Mouse (Mus musculus): ENCODE data around the gene Csf1. TPM values are rescaled to one million over a fixed set of nuclear protein-coding genes. Genes with fewer than 3 reads are reported as not detected.

The Csf1 gene
- polyA plus RNA-seq, 1 experiment from 2014 or later: 10.7 TPM

DNA sequence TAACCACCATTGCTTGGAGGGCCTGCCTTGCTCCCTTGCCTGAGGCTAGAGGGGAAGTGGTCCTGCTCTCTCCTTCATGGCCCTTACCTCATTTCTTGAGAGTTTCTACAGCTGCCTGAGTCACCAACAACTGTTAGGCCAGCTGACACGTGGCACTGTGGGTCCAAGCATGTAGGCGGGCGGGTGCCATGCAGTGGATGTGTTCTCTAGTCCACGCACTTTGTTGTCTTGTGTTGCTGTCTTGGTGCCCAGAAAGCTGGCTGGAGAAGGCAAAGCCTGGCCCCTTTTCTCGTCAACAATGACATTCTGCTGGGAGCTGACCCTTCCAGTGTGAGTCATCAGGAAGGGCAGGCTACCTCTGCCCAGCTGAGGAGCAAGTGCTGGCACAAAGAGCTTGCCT is 12.6 kb upstream of the Csf1 start:
- no peak overlapping the region for H3K9ac ChIP-seq (ENCODE audit: low read depth, low read length)
- WGBS (ENCODE audit: insufficient replicate concordance): 62% methylated on average over 5 of the region's 5 CpGs
- ATAC-seq (replicated peaks; ENCODE audit: insufficient number of reproducible peaks, low FRiP score, low TSS enrichment): no peak
- H3K36me3 ChIP-seq (ENCODE audit: control insufficient read depth, insufficient read depth, low read length): no peaks in the 10 kb centered on the region
- no peaks in the 10 kb centered on the region for H3K27me3 ChIP-seq (ENCODE audit: control insufficient read depth, insufficient read depth, low read length)
- H3K4me1 ChIP-seq (ENCODE audit: control insufficient read depth, insufficient read depth, low read length): peaks cover 21% of the 10 kb centered on the region
- H3K27ac ChIP-seq (ENCODE audit: low read depth, low read length): no peak overlapping the region
- H3K4me3 ChIP-seq (ENCODE audit: low read depth, low read length): no peak overlapping the region
- H3K9me3 ChIP-seq (replicated peaks; ENCODE audit: control insufficient read depth, low read length): no peaks in the 10 kb centered on the region
- H3K4me2 ChIP-seq: no peak overlapping the region

GRCm38 (mm10) chr3:107769692-107770091 is 9.4 kb upstream of the Csf1 start:
- H3K4me1 ChIP-seq (ENCODE audit: control insufficient read depth, insufficient read depth, low read length): peaks cover 20% of the 10 kb centered on the region
- no peak overlapping the region for H3K9ac ChIP-seq (ENCODE audit: low read depth, low read length)
- 70% methylated on average over 2 of the region's 2 CpGs for WGBS (ENCODE audit: insufficient replicate concordance)
- H3K4me3 ChIP-seq (ENCODE audit: low read depth, low read length): no peak overlapping the region
- no peak overlapping the region for H3K27ac ChIP-seq (ENCODE audit: low read depth, low read length)
- H3K9me3 ChIP-seq (replicated peaks; ENCODE audit: control insufficient read depth, low read length): no peaks in the 10 kb centered on the region
- H3K27me3 ChIP-seq (ENCODE audit: control insufficient read depth, insufficient read depth, low read length): no peaks in the 10 kb centered on the region
- H3K36me3 ChIP-seq (ENCODE audit: control insufficient read depth, insufficient read depth, low read length): no peaks in the 10 kb centered on the region
- H3K4me2 ChIP-seq: no peak overlapping the region
- no peak for ATAC-seq (replicated peaks; ENCODE audit: insufficient number of reproducible peaks, low FRiP score, low TSS enrichment)

DNA sequence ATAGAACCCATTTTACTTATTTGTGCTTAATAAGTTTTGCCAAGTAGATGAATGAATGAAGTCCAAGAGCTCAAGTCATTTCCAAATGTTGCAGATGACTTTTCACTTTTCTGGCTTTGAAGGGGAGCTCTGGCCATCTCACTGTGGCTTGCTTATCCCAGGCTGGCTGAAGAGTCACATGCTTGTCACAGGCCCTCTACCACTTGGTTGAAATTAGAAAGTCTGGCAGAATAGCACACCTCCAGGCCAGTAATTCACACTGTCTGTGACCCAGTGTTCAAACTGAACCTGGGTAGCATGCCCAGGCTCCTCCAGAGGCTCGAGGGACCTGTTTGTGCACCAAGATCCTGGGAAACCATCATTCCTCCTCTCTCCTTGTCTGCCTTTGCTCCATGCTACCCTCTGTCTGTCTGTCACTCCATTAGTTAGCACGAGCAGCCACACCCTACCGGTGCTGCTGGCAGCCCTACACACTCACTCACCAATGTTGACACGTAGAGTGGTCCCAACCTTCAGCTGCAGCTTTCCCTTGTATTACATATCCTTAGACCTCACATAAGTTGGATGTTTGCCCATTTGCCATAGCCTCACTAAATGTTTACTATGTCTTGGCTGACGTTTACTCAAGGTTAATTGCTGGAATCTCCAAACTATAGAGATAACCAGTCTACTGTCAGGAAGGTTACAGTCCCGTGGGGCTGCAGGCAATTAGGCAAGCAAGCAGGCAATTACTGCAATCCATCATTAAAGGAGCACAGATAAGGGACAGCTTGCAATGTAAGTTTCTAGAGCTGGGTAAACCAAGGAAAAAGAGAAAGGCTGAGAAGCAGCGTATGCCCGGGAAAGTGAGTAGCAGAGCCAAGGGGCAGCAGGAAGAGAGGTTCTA is 8.1 kb upstream of the Csf1 start:
- Histone ChIP-seq H3K27ac (ENCODE audit: low read depth, low read length) (no peak overlapping the region), H3K9ac (ENCODE audit: low read depth, low read length) (no peak overlapping the region; the same call in 1 of the 2 replicates), H3K9me3 (replicated peaks; ENCODE audit: control insufficient read depth, low read length) (no peaks in the 10 kb centered on the region), H3K4me3 (ENCODE audit: low read depth, low read length) (no peak overlapping the region), H3K4me1 (ENCODE audit: control insufficient read depth, insufficient read depth, low read length) (peaks cover 20% of the 10 kb centered on the region), H3K4me2 (no peak overlapping the region), H3K27me3 (ENCODE audit: control insufficient read depth, insufficient read depth, low read length) (no peaks in the 10 kb centered on the region), H3K36me3 (ENCODE audit: control insufficient read depth, insufficient read depth, low read length) (no peaks in the 10 kb centered on the region)
- WGBS (ENCODE audit: insufficient replicate concordance): 33% methylated on average over 8 of the region's 8 CpGs
- ATAC-seq (replicated peaks; ENCODE audit: insufficient number of reproducible peaks, low FRiP score, low TSS enrichment): no peak

DNA sequence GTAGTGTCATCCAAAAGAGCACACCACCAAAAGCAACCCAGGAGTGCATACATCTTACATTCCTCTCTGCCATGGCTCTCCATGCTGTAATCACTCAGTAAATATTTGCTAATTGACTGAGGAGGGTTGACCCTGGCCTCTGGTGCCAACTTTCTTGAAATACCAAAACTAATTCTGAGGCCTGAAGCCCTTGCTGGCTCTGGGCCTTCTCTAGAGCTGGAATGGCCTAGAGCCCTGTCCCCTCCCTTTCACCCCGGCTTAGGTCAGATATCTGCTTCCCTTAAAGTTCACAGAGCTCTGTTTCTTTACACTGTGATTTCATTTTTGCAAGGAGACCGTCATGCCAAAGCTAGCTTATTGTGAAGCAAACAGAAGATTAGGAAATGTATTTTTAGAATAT is 6.5 kb upstream of the Csf1 start:
- 43% methylated on average over 2 of the region's 2 CpGs for WGBS (ENCODE audit: insufficient replicate concordance)
- H3K27ac ChIP-seq (ENCODE audit: low read depth, low read length): no peak overlapping the region

DNA sequence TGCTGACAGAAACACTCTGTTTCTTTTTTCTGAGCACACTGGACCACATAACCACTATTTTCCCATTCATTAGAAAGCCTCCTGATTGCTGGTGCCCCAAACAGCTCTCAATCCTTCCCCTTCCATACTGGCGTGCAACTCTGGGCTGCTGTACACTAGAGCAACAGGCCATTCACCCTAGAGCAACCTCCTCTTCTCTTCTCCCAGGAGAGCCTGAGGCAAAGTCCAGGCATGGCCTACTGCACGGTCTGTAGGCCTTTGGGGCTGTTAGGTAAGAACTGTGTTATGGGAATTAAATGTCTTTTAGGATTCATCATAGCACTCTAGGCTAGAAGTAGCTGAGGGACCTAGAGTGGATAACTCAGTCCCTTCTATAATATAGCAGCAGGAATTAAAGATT is 5.7 kb upstream of the Csf1 start:
- WGBS (ENCODE audit: insufficient replicate concordance): 81% methylated on average over 2 of the region's 2 CpGs
- Histone ChIP-seq H3K27ac (ENCODE audit: low read depth, low read length) (no peak overlapping the region), H3K9me3 (replicated peaks; ENCODE audit: control insufficient read depth, low read length) (no peaks in the 10 kb centered on the region), H3K4me2 (no peak overlapping the region), H3K36me3 (ENCODE audit: control insufficient read depth, insufficient read depth, low read length) (no peaks in the 10 kb centered on the region), H3K27me3 (ENCODE audit: control insufficient read depth, insufficient read depth, low read length) (no peaks in the 10 kb centered on the region), H3K4me3 (ENCODE audit: low read depth, low read length) (no peak overlapping the region), H3K9ac (ENCODE audit: low read depth, low read length) (no peak overlapping the region), H3K4me1 (ENCODE audit: control insufficient read depth, insufficient read depth, low read length) (peaks cover 16% of the 10 kb centered on the region)
- ATAC-seq (replicated peaks; ENCODE audit: insufficient number of reproducible peaks, low FRiP score, low TSS enrichment): no peak

More for the DNA sequence above, 6.5 kb upstream of the Csf1 start:
- no peak overlapping the region for H3K4me3 ChIP-seq (ENCODE audit: low read depth, low read length)
- no peak overlapping the region for H3K4me2 ChIP-seq
- no peaks in the 10 kb centered on the region for H3K9me3 ChIP-seq (replicated peaks; ENCODE audit: control insufficient read depth, low read length)
- H3K4me1 ChIP-seq (ENCODE audit: control insufficient read depth, insufficient read depth, low read length): peaks cover 16% of the 10 kb centered on the region
- no peaks in the 10 kb centered on the region for H3K27me3 ChIP-seq (ENCODE audit: control insufficient read depth, insufficient read depth, low read length)
- no peak for ATAC-seq (replicated peaks; ENCODE audit: insufficient number of reproducible peaks, low FRiP score, low TSS enrichment)
- no peaks in the 10 kb centered on the region for H3K36me3 ChIP-seq (ENCODE audit: control insufficient read depth, insufficient read depth, low read length)
- no peak overlapping the region for H3K9ac ChIP-seq (ENCODE audit: low read depth, low read length)

DNA sequence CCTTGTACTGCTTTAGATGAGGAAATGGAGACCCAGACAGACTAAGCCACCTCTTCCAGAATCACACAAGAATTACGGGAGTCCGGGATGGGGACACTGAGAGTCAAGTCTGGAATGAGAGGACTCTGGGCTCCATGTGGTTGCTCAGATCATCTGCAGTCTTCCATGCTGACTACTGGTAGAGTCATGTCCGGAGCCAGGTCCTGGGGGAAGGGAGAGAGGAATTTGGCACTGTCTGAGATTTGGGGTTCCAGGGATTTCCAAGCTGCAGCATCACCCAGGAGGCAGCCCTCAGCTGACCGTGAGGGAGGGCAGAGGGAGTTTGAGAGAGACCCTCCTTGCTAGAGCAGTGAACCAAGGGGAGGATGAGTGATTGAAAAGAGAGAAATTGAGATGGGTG is 3.3 kb upstream of the Csf1 start:
- WGBS (ENCODE audit: insufficient replicate concordance): 74% methylated on average over 4 of the region's 4 CpGs

GRCm38 (mm10) chr3:107761446-107761845 is 1.2 kb upstream of the Csf1 start:
- ATAC-seq (replicated peaks; ENCODE audit: insufficient number of reproducible peaks, low FRiP score, low TSS enrichment): no peak
- Histone ChIP-seq H3K27ac (ENCODE audit: low read depth, low read length) (no peak overlapping the region), H3K9ac (ENCODE audit: low read depth, low read length) (no peak overlapping the region)

More for the DNA sequence above, 3.3 kb upstream of the Csf1 start:
- H3K9ac ChIP-seq (ENCODE audit: low read depth, low read length): no peak overlapping the region
- H3K27ac ChIP-seq (ENCODE audit: low read depth, low read length): no peak overlapping the region
- H3K36me3 ChIP-seq (ENCODE audit: control insufficient read depth, insufficient read depth, low read length): no peaks in the 10 kb centered on the region
- no peak overlapping the region for H3K4me2 ChIP-seq
- peaks cover 23% of the 10 kb centered on the region for H3K4me1 ChIP-seq (ENCODE audit: control insufficient read depth, insufficient read depth, low read length)
- no peaks in the 10 kb centered on the region for H3K9me3 ChIP-seq (replicated peaks; ENCODE audit: control insufficient read depth, low read length)
- H3K4me3 ChIP-seq (ENCODE audit: low read depth, low read length): no peak overlapping the region
- no peak for ATAC-seq (replicated peaks; ENCODE audit: insufficient number of reproducible peaks, low FRiP score, low TSS enrichment)
- H3K27me3 ChIP-seq (ENCODE audit: control insufficient read depth, insufficient read depth, low read length): no peaks in the 10 kb centered on the region

DNA sequence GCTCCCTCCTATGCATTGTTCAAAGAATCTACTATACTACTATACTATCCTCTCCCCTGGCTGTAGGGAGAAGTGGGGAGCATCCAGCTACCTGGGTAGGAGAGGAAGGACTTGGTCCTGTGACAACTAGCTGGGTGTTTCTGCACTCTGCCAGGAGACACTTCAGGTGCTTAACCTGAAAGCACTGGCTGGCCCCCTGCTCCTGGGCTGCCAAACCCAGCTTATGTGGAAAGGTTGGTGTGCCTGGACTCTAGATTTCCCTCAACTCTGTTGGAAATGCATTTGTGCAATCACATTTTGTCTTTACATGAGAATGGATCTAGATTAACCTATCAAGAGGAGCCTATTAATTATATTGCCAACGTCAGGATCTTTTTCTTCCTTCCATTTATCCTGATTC is 502 bp upstream of the Csf1 start:
- peak overlapping the region; percentile 84 for H3K9ac ChIP-seq (ENCODE audit: low read depth, low read length)
- H3K27me3 ChIP-seq (ENCODE audit: control insufficient read depth, insufficient read depth, low read length): no peaks in the 10 kb centered on the region
- ATAC-seq (replicated peaks; ENCODE audit: insufficient number of reproducible peaks, low FRiP score, low TSS enrichment): no peak
- no peaks in the 10 kb centered on the region for H3K36me3 ChIP-seq (ENCODE audit: control insufficient read depth, insufficient read depth, low read length)
- H3K9me3 ChIP-seq (replicated peaks; ENCODE audit: control insufficient read depth, low read length): no peaks in the 10 kb centered on the region
- H3K27ac ChIP-seq (ENCODE audit: low read depth, low read length): peak overlapping the region; percentile 85; the same call in 1 of the 2 replicates
- 65% methylated on average over 1 of the region's 1 CpGs for WGBS (ENCODE audit: insufficient replicate concordance)
- peaks cover 14% of the 10 kb centered on the region for H3K4me1 ChIP-seq (ENCODE audit: control insufficient read depth, insufficient read depth, low read length)
- peak overlapping the region; percentile 69 for H3K4me2 ChIP-seq
- H3K4me3 ChIP-seq (ENCODE audit: low read depth, low read length): peak overlapping the region; percentile 53

More at GRCm38 (mm10) chr3:107761446-107761845, 1.2 kb upstream of the Csf1 start:
- Histone ChIP-seq H3K36me3 (ENCODE audit: control insufficient read depth, insufficient read depth, low read length) (no peaks in the 10 kb centered on the region), H3K4me1 (ENCODE audit: control insufficient read depth, insufficient read depth, low read length) (peaks cover 14% of the 10 kb centered on the region), H3K9me3 (replicated peaks; ENCODE audit: control insufficient read depth, low read length) (no peaks in the 10 kb centered on the region), H3K27me3 (ENCODE audit: control insufficient read depth, insufficient read depth, low read length) (no peaks in the 10 kb centered on the region), H3K4me2 (no peak overlapping the region), H3K4me3 (ENCODE audit: low read depth, low read length) (no peak overlapping the region)
- WGBS (ENCODE audit: insufficient replicate concordance): 86% methylated on average over 5 of the region's 5 CpGs

DNA sequence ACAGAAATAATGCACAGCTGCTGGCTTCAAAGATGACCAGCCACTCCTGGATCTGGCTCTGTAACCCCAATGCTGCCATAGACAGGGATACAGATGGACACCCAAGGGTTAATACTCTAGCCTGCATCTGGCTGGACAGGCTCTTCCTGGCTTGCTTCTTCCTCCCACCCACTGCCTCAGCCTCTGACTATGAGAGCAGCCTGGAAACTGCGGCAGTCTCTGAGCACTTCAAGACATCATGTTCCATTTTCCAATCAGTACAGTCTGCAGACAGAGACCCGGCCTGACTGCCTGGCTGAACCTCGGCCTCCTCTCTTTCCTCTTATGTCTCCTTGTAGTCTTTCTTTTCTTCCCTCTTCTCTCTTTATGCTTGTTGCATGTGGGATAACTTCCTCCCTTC is 1.6 kb downstream of the Csf1 start:
- peaks cover 14% of the 10 kb centered on the region for H3K4me1 ChIP-seq (ENCODE audit: control insufficient read depth, insufficient read depth, low read length)
- peak overlapping the region; percentile 53 for H3K4me3 ChIP-seq (ENCODE audit: low read depth, low read length)
- H3K27me3 ChIP-seq (ENCODE audit: control insufficient read depth, insufficient read depth, low read length): no peaks in the 10 kb centered on the region
- no peaks in the 10 kb centered on the region for H3K9me3 ChIP-seq (replicated peaks; ENCODE audit: control insufficient read depth, low read length)
- H3K27ac ChIP-seq (ENCODE audit: low read depth, low read length): peak overlapping the region; percentile 46; the same call in 1 of the 2 replicates
- no peaks in the 10 kb centered on the region for H3K36me3 ChIP-seq (ENCODE audit: control insufficient read depth, insufficient read depth, low read length)
- H3K9ac ChIP-seq (ENCODE audit: low read depth, low read length): peak overlapping the region; percentile 84
- 7% methylated on average over 3 of the region's 3 CpGs for WGBS (ENCODE audit: insufficient replicate concordance)
- H3K4me2 ChIP-seq: peak overlapping the region; percentile 69
- no peak for ATAC-seq (replicated peaks; ENCODE audit: insufficient number of reproducible peaks, low FRiP score, low TSS enrichment)

Data from heart, embryonic 11.5 days (tissue).